Mouse (Mus musculus) kidney, adult 10 weeks (tissue): Measurements from ENCODE around the gene Ltbp1. TPM values are rescaled to one million over a fixed set of nuclear protein-coding genes. Genes with fewer than 3 reads are reported as not detected.

ENCODE experiments used
- polyA plus RNA-seq: library from polyadenylated mRNA; stranded (reverse); fragments of 350-450 nt; fragmentation: Illumina TruSeq; extraction: RNeasy Lipid Tissue Mini Kit (QIAGEN cat#74804); gene quantifications from one replicate; pipeline ENCODE4 v1.2.3, GENCODE M21; 2014; ENCODE audit warnings: low read depth, low replicate concordance

The Ltbp1 gene
- polyA plus RNA-seq: 14.8 TPM

DNA sequence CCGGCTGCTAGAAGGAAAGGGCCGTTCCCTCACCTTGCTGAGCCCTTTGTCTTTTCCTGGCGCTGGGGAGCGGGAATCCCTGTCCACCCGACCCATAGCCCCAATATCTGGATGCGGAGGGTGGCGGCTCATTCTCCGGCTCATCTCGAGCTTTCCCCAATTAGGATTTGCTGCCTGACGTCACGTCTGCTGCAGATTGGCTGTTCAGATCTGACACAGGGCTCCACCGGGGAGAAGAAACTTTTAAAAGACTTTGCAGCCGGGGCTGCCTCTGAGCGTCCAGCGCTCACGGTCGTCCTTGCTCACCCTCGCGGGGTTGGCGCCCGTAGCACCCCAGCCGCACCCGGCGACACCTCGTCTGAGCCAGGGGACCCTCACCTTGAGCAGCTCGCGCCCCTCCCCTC lies at the start of gene Ltbp1:
Ltbp1 (plus strand) TSS at position 288 of the 404 bp plus-strand sequence.

DNA sequence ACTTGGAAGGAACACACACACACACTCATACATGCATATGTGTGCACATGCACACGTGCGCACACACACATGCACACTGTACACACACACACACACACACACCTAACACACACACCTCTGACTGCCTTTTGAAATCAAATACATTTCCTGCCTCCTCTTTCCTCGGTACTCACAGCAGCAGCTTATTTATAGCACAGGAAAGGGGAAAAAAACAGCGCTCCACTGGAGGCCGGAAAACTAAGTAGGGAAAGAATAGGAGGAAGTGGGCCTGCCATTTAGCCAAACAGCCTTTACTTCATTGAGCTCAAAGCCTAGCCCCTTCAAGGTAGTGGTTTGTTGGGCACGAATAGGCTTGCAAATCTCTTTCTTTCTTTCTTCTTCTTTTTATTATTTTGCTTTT lies 430.2 kb downstream of the Ltbp1 start, which contains the start of gene Rasgrp3:
Rasgrp3 (plus strand) TSS at position 298 of the 400 bp plus-strand sequence.

